Mouse (Mus musculus) MEL (cell line): Measurements from ENCODE around the gene Arhgef3.

Source experiments
- CTCF ChIP-seq, 3 experiments: IDR thresholded peaks in 2 of 3; conservative IDR thresholded peaks in 1 of 3; 2 replicates each; pipeline ENCODE4 v1.5.1; 2011 to 2012; ENCODE audit warnings: low read length in 3 of 3, low read depth in 2 of 3, mild to moderate bottlenecking in 2 of 3, improper control_type of control experiment in 1 of 3, inconsistent platforms in 1 of 3, mixed read lengths in 1 of 3, moderate library complexity in 1 of 3; ENCODE audit not compliant: control insufficient read depth in 1 of 3, insufficient read depth in 1 of 3, poor library complexity in 1 of 3, severe bottlenecking in 1 of 3
- ETS1 ChIP-seq: IDR thresholded peaks from 2 replicates; pipeline ENCODE4 v1.6.1; 2012; ENCODE audit warnings: low read depth, mild to moderate bottlenecking, inconsistent platforms, low read length, improper control_type of control experiment, moderate library complexity
- KAT2A ChIP-seq: conservative IDR thresholded peaks from 2 replicates; pipeline ENCODE4 v1.6.1; 2012; ENCODE audit warnings: low read depth, low read length, improper control_type of control experiment, inconsistent platforms
- MXI1 ChIP-seq: IDR thresholded peaks from 2 replicates; pipeline ENCODE4 v1.6.1; 2011; ENCODE audit warnings: mild to moderate bottlenecking, low read depth, low read length, improper control_type of control experiment
- POLR2A ChIP-seq, 2 experiments: IDR thresholded peaks; 2 replicates each; pipeline ENCODE4 v1.6.1; 2011 to 2012; ENCODE audit warnings: low read length in 2 of 2, mild to moderate bottlenecking in 2 of 2, control low read depth in 1 of 2, improper control_type of control experiment in 1 of 2, low read depth in 1 of 2, moderate library complexity in 1 of 2; ENCODE audit not compliant: control insufficient read depth in 1 of 2, insufficient read depth in 1 of 2, poor library complexity in 1 of 2
- POLR2AphosphoS2 ChIP-seq: IDR thresholded peaks from 2 replicates; pipeline ENCODE4 v1.6.1; 2011; ENCODE audit warnings: low read length, improper control_type of control experiment
- TCF12 ChIP-seq: IDR thresholded peaks from 2 replicates; pipeline ENCODE4 v1.6.1; 2014; ENCODE audit warnings: low read depth, mild to moderate bottlenecking, inconsistent platforms, low read length, improper control_type of control experiment, moderate library complexity
- ZC3H11A ChIP-seq: IDR thresholded peaks from 2 replicates; pipeline ENCODE4 v1.6.1; 2012; ENCODE audit warnings: low read depth, mild to moderate bottlenecking, inconsistent platforms, low read length, improper control_type of control experiment

DNA sequence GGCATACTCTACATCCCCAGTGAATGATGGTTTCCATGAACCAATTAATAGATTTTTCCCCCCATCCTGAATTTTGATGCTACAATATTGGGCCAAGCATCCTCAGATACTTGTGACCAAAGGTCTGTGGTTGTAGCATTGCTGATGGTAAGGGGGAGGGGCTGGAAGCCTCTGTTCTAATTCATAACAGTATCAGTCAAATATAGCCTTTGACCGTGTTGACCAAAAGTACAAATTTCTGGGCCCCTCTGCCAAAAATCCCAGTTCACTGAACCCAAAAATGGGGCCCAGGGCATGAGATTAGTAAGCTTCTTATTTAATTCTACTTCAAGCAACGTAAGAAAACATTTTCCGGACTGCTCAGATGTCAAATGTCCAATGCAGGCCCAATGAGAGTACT, 214.3 kb downstream of the Arhgef3 start:
- TF ChIP-seq KAT2A (no peak), POLR2AphosphoS2 (no peak), CTCF (IDR thresholded peaks at IDR 0.05 in 2 of 3, conservative IDR thresholded peaks at IDR 0.05 in 1 of 3; ENCODE audit: control insufficient read depth in 1 of 3, insufficient read depth in 1 of 3, low read depth in 2 of 3, low read length in 3 of 3, poor library complexity in 1 of 3, severe bottlenecking in 1 of 3) (no peak), TCF12 (no peak), POLR2A (IDR thresholded peaks at IDR 0.05; ENCODE audit: control insufficient read depth in 1 of 2, insufficient read depth in 1 of 2, low read depth in 1 of 2, low read length in 2 of 2, poor library complexity in 1 of 2) (no peak), ETS1 (no peak), MXI1 (no peak), ZC3H11A (no peak)
